Mouse (Mus musculus): ENCODE data around the gene Pim3.

DNA sequence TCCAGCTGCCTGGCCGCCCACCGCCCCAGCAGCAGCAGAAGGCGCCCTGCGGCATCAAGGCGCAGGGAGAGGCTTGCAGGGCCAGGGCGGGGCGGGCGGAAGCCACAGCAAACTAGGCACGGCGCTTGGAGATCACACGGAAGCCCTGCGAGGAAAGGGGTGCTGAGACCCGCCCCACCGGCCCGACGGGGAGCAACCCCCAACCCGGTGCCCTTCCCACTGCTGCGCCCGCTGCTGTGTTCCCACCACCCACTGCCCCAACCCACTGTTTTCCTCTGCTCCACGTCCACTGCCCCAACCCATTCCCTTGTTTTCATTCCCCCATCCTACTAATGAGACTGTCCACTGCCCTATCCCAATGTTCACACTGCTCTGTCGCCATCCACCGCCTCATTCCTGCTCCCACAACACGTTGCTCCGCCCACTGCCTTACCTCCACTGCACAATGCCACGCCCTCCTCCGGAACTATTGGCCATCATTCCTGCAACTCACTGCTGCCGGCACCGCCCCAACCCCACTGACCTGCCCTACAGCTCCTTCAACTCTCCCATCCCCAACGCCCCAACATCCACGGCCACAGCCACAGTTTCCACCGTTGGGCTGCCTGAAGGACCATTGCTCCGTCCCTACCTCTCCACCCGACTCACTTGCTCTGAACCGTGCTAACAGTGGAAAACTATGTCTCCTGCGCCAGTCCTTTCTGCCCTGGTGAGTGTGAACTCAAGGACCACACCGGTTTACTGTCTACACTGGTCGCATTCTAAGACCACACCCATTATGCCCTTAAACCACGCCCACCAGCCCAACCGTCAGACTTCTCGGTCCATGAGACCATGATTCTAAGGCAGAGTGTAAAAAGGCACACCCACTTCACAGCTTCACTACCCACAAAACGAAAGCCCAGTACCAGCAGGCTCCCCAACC, 29.0 kb downstream of the Pim3 start:
- no peak for TF ChIP-seq GATA1 (IDR thresholded peaks at IDR 0.05; ENCODE audit: low read length)
- no peak for TF ChIP-seq TAL1 (IDR thresholded peaks at IDR 0.05; ENCODE audit: low read length)

Data from erythroblast, embryonic 14.5 days (primary cell).